Mouse (Mus musculus) thymus, postnatal 10 days (tissue): ENCODE measurements around the gene Crebrf.

Experiments
- DNase-seq, 2 experiments: peaks; one replicate each; pipeline ENCODE4 v3.0.0; 2021; ENCODE audit warnings: low spot score in 2 of 2

The Crebrf gene

DNA sequence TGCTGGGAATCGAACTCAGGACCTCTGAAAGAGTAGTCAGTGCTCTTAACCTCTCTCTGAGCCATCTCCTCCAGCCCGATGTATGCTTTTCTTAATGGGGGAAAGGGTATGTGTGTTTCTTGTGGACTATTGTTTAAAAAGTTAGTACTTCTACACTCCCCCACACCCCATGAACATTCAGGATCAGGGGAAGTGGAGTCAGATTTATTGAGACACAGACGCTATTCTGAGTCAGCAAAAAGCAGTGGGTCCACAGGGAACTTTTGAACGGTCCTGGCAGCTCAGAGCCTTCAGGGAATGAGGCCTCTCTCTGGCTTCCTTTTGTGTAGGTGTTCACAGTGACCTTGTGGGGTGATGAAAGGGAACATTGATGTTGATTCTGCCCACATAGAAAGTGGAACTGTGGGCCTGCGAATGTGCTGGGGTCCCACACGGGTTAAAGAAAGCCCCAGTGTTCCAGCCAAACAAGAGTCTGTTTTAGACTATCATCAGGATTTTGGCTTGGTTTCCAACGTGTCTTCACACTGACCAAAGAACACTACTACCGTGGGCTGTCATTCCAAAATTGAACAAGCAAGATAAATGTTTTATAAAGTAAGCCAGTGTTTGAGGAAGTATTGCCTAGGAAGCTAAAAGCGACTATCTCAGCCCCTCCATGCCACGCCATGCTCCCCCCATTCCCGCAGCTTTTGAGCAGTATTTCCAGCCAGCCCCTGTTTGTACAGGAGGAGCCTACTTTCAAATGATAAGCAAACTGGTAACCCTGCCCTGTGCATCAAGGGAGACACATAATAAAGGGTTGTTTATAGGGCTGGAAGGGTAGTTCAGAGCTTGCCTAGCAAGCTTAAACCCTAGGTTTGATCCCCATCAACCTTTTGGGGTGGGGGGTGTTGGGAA lies 9.7 kb upstream of the Crebrf start:
- DNase-seq = no peak

DNA sequence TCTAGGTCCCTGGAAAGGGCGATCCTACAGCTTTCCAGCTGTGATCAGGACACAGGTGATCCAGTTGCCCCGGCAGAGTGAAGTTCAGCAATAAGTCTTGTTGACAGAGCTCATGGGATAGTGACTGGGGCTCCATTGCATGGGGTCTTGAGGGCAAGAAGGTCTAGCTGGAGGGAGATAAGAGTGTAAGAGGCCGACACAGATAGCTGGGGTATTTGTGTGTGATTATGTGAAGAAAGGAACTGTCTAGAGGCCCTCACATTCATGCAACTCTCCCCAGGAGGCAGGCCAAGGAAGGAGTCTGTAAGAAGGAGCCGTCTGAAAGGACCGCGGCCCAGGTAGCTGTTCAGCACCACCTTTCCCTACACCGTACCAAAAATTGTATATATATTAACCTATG lies 8.4 kb upstream of the Crebrf start:
- no peak for DNase-seq

GRCm38 (mm10) chr17:26708499-26708898 lies 7.0 kb upstream of the Crebrf start:
- no peak for DNase-seq

GRCm38 (mm10) chr17:26708993-26709590 lies 6.4 kb upstream of the Crebrf start:
- DNase-seq = no peak

- no peak for DNase-seq
Observed at GRCm38 (mm10) chr17:26710049-26710448, 5.4 kb upstream of the Crebrf start.

GRCm38 (mm10) chr17:26715916-26716717 lies 667 bp downstream of the Crebrf start:
- DNase-seq = peak; percentile 90 to 95

DNA sequence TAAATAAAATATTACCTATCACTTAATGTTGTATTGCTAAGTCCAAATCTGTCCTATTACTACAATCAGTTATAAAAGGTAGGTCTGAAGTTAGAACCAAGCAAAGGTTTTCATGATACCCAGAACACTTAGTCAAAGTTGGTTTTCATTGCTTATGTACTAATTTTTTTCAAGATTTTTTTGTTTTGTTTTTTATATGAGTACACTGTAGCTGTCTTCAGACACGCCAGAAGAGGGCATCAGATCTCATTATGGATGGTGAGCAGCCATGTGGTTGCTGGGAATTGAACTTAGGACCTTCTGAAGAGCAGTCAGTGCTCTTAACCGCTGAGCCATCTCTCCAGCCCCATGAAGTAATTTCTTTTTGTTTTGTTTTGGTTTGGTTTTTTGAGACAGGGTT lies 2.4 kb downstream of the Crebrf start:
- no peak for DNase-seq

DNA sequence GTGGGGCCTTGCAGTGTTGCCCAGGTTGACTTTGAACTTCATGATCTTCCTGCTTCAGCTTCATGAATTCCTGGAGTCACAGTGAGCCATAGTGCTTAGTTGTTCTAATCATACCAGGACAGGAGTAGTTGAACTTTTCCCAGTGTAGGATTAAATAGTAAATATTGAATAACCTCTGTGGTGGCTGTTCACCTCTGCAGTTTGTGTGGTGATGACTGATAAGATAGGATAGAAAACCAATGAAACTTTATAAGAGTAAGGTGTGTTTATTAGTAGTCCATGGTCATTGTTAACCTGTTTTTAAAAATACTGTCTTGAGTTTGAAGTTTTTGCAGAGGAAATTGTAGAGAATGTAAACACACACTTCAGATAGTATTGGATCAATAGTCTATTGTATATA lies 4.0 kb downstream of the Crebrf start:
- no peak for DNase-seq

GRCm38 (mm10) chr17:26721802-26722201 lies 6.4 kb downstream of the Crebrf start:
- DNase-seq = no peak

DNA sequence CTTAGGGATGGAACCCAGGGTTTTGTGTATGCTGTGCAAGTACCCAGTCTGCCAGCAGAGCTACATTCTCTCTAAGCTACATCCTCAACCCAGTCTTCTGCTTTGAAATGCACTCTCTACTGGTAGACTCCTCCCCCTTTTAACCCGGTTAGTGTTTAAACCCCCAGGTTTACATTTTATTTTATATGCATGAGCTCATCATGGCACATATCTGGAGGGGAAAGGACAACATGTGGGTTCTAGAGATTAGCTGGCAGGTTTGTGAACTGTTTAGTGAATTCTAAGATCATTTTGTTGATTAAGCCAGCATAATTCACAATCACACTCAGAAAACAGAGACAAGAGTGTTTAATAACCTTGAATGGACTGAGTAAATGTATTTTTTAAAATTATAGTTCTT lies 9.3 kb downstream of the Crebrf start:
- no peak for DNase-seq

DNA sequence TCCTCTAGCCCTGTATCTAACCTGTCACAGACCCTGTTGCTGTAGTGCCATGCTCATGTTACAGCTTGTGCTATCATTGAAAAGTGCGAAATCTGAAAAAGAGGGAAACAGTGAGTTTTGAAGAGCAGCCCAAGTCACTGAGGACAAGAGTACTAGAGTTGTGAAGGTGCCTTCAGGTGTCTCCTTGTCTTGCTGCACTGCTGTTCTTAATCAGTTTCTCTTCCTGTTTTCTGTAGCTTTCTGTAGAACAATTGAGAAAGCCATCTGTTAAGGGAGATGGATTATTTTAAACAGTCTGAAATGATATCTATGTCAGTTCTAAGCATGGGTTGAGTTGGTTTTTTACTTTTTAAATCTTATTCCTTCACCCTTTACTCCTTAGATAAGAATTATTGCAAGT lies 11.2 kb downstream of the Crebrf start:
- DNase-seq = no peak

DNA sequence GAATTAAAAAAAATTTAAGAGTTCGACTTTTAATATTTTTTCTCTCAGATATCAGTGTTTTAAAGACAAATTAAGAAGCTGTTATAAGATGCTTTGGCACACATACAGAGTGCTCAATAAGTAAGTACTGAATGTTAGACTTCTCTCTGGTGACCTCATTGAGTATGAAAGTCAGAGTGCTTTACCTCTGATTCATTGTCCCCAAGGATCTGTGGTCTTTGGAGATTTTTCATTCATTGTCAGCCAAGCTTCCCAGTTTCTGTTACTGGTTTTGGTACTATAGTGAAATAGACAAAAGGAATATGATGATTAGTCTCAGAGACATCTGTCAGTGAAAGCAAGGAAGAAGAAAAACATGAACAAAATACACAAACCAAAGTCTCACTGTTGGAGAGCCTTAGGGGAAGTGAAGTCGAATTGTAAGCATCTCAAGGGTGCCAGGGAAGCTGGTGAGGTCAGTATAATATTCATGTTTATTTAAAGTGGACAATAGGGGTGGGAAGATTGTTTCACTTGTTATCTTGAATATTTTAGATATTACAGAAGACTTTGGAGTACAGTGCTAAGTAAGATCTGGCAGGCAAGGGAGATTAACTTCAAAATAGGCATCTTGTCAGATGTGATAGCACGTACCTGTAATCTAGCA lies 11.8 kb downstream of the Crebrf start:
- DNase-seq = no peak

DNA sequence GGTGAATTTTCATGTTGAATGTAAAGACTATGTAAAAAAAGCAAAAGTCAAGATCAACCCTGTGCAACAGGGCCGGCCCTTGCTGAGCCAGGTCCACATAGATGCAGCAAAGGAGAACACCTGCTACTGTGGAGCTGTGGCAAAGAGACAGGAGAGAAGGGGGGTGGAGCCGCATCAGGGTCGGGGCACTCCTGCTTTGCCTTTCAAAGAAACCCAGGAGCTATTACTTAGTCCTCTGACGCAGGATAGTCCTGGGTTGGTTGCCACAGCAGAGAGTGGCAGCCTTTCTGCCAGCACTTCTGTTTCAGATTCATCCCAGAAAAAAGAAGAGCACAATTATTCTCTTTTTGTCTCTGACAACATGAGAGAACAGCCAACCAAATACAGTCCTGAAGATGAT lies 27.1 kb downstream of the Crebrf start:
- DNase-seq = no peak

DNA sequence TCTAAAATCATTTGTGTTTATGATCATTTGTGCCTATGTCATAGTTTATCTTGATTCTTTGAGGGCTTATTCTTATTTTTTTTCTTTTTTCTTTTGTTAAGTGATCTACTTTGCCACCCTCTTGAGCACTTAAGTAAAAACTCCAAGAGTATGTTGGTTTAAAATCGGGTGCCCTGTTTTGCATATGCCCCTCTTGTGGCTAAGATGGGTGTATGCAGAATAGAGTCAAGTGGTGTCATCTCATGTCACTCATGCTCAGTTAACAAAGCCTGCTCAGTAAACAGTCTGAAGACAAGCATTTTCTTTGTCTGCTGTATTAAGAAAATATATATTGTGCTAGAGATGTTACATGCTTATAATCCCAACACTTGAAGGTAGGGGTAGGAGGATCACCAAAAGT lies 27.8 kb downstream of the Crebrf start:
- DNase-seq = no peak

DNA sequence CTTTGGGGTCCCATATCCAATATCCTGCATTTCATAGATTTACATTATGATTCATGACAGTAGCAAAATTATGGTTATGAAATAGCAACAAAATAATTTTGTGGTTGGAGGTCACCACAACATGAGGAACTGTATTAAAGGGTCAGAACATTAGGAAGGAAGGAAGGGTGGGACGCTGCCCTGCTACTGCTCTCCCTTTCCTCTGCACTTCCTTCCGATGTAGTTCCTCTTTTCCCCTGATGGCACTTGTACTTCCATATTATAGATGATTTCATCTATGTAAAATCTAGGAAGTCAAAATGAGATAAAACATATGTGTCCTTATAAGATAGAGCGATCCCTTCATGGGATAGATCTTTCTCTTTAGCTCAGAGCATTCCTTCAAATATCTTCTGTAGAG lies 34.5 kb downstream of the Crebrf start:
- DNase-seq = no peak

DNA sequence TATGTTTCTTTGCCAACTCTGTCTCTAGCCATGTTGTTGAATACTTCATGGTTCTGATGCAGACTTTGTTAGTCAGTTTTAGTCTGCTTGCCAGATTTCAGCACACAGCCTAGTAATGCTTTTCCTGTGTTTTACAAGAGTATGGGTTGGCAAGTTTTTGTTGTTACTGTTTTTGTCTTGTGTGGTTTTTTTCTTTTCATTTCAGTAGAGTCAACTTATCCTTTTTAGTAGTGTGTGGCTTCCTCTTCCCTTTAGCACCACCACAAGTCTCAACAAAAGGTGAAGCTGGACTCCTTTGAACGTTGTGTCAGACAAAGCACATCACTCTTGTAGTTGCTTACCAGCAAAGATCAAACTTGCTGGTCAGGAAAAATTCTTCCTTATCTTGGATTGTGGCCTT lies 36.8 kb downstream of the Crebrf start:
- DNase-seq = no peak

DNA sequence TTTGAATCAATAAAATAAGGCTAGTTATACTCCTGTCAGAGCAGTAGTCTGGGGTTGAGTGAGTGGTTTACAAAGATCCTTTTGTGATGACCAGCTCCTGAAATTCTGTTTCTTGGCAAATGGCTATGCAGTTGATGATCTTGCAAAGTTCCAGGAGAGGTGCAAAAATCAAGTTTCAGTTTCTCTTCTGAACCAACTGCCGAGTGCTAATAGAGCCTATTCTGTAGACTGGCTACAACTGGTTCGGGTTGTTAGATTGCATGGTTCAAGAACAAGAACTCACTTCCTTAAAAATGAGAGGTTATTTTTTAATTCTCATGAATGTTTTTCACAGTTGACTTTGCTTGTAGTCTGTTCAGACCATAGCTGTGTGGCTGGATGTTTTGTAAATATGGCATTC lies 38.0 kb downstream of the Crebrf start:
- DNase-seq = no peak

GRCm38 (mm10) chr17:26767100-26767753 lies 51.8 kb downstream of the Crebrf start:
- no peak for DNase-seq

DNA sequence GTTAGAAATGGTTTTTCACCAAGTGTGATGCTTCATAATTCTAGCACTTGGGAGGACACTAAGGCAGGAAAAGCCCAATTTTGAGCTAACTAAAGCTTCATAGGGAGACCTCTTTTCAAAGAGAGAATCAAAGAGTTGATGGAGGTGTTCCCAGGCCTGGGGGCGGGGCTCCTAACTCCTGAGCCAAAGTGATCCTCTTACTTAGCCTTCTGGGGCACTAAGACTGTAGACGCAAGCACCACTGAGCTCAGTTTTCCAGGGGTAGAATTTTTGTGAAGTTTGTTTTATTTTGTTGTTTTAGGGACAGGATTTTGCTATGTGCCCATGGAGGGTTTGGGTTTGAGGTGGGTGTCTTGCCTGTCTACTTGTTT lies 52.3 kb downstream of the Crebrf start:
- DNase-seq = no peak

- DNase-seq = no peak
Observed at GRCm38 (mm10) chr17:26776211-26776610, 60.8 kb downstream of the Crebrf start.

GRCm38 (mm10) chr17:26778001-26778400 lies 62.6 kb downstream of the Crebrf start:
- no peak for DNase-seq
